Mouse (Mus musculus) neural tube, embryonic 14.5 days (tissue): ENCODE measurements at regions not wholly inside any gene's neighbourhood (a gene's known extent, or its start where the extent isn't known, plus 50 kb on each side); places are given as distances from the start of the nearest gene placed in this dataset.

Source experiments
- ATAC-seq: fragments of 200-750 bp; cut with Nextera tagmentation; 2 replicates; pipeline ENCODE4 v1.8.0; 2017; ENCODE audit warnings: low read depth, mild to moderate bottlenecking, moderate TSS enrichment, moderate library complexity
- H3K27ac ChIP-seq: fragments of 300-500 bp; sonication (generic); 2 replicates; pipeline ENCODE4 v1.5.1; 2014; ENCODE audit warnings: low read depth, mild to moderate bottlenecking, control low read depth, low read length, moderate library complexity, mixed read lengths
- H3K27me3 ChIP-seq: fragments of 300-500 bp; sonication (generic); 2 replicates; pipeline ENCODE4 v1.6.1; 2014; ENCODE audit warnings: low read length; ENCODE audit not compliant: control insufficient read depth, insufficient read depth
- H3K36me3 ChIP-seq: fragments of 300-500 bp; sonication (generic); 2 replicates; pipeline ENCODE4 v1.6.1; 2014; ENCODE audit warnings: low read length, mixed read lengths; ENCODE audit not compliant: control insufficient read depth, insufficient read depth
- H3K4me1 ChIP-seq: fragments of 300-500 bp; sonication (generic); 2 replicates; pipeline ENCODE4 v1.6.1; 2014; ENCODE audit warnings: low read length; ENCODE audit not compliant: control insufficient read depth, insufficient read depth
- H3K4me2 ChIP-seq: fragments of 300-500 bp; sonication (generic); 2 replicates; pipeline ENCODE4 v1.6.1; 2014; ENCODE audit warnings: mild to moderate bottlenecking, low read depth, low read length, control low read depth
- H3K4me3 ChIP-seq: fragments of 300-500 bp; sonication (generic); 2 replicates; pipeline ENCODE4 v1.5.1; 2014; ENCODE audit warnings: low read depth, low read length, control low read depth, mixed read lengths
- H3K9ac ChIP-seq: fragments of 300-500 bp; sonication (generic); replicated peaks from 2 replicates; pipeline ENCODE4 v1.6.1; 2014; ENCODE audit warnings: low read depth, mild to moderate bottlenecking, control low read depth, low read length, mixed read lengths
- H3K9me3 ChIP-seq: fragments of 300-500 bp; sonication (generic); 2 replicates; pipeline ENCODE4 v1.6.1; 2016; ENCODE audit warnings: low read length; ENCODE audit not compliant: control insufficient read depth
- WGBS: fragments of 180-500 bp; shearing (Covaris S2); extraction: QIAGEN DNeasy Blood & Tissue Kit; methylation state at CpG from one replicate; pipeline ENCODE4 v1.1.7; 2014; 5-methylcytosine and 5-hydroxymethylcytosine counted together

GRCm38 (mm10) chr11:40873002-40873401 is 117.9 kb upstream of the Ccng1 start:
- no peaks in the 10 kb centered on the region for H3K36me3 ChIP-seq
- 92% methylated on average over 2 of the region's 2 CpGs for WGBS
- no peak overlapping the region for H3K9ac ChIP-seq
- no peaks in the 10 kb centered on the region for H3K4me1 ChIP-seq
- H3K4me3 ChIP-seq = no peak overlapping the region
- H3K9me3 ChIP-seq = no peaks in the 10 kb centered on the region
- H3K27me3 ChIP-seq = no peaks in the 10 kb centered on the region
- no peak overlapping the region for H3K4me2 ChIP-seq
- ATAC-seq = no peak
- H3K27ac ChIP-seq = no peak overlapping the region

GRCm38 (mm10) chr11:40865694-40866093 is 110.6 kb upstream of the Ccng1 start:
- ATAC-seq = no peak
- Histone ChIP-seq H3K9ac (no peak overlapping the region), H3K27me3 (no peaks in the 10 kb centered on the region)

GRCm38 (mm10) chr11:40851361-40851760 is 96.2 kb upstream of the Ccng1 start:
- no peak for ATAC-seq
- no peaks in the 10 kb centered on the region for H3K4me1 ChIP-seq
- no peak overlapping the region for H3K27ac ChIP-seq
- H3K4me3 ChIP-seq = no peak overlapping the region
- no peaks in the 10 kb centered on the region for H3K27me3 ChIP-seq
- no peak overlapping the region for H3K9ac ChIP-seq
- H3K4me2 ChIP-seq = no peak overlapping the region
- H3K36me3 ChIP-seq = no peaks in the 10 kb centered on the region
- no peaks in the 10 kb centered on the region for H3K9me3 ChIP-seq
- 100% methylated on average over 1 of the region's 1 CpGs for WGBS

More at GRCm38 (mm10) chr11:40865694-40866093, 110.6 kb upstream of the Ccng1 start:
- Histone ChIP-seq H3K4me2 (no peak overlapping the region), H3K27ac (no peak overlapping the region), H3K9me3 (no peaks in the 10 kb centered on the region), H3K4me3 (no peak overlapping the region), H3K36me3 (no peaks in the 10 kb centered on the region), H3K4me1 (no peaks in the 10 kb centered on the region)
- WGBS = 31% methylated on average over 2 of the region's 2 CpGs

- no peak for ATAC-seq
- Histone ChIP-seq H3K4me2 (no peak overlapping the region), H3K4me3 (no peak overlapping the region), H3K9ac (no peak overlapping the region), H3K4me1 (no peaks in the 10 kb centered on the region), H3K36me3 (no peaks in the 10 kb centered on the region), H3K27me3 (no peaks in the 10 kb centered on the region), H3K9me3 (no peaks in the 10 kb centered on the region), H3K27ac (no peak overlapping the region)
- 46% methylated on average over 4 of the region's 4 CpGs for WGBS
These were observed 95.6 kb upstream of the Ccng1 start for GRCm38 (mm10) chr11:40850652-40851092.

GRCm38 (mm10) chr11:40846586-40846985 is 91.5 kb upstream of the Ccng1 start:
- Histone ChIP-seq H3K27ac (no peak overlapping the region), H3K36me3 (no peaks in the 10 kb centered on the region), H3K4me3 (no peak overlapping the region), H3K9ac (no peak overlapping the region), H3K4me1 (no peaks in the 10 kb centered on the region), H3K27me3 (no peaks in the 10 kb centered on the region), H3K9me3 (no peaks in the 10 kb centered on the region), H3K4me2 (no peak overlapping the region)
- no peak for ATAC-seq
- WGBS = 86% methylated on average over 1 of the region's 1 CpGs

- 61% methylated on average over 4 of the region's 4 CpGs for WGBS
- Histone ChIP-seq H3K4me3 (no peak overlapping the region), H3K27ac (no peak overlapping the region), H3K36me3 (no peaks in the 10 kb centered on the region), H3K4me2 (no peak overlapping the region), H3K9ac (no peak overlapping the region), H3K27me3 (no peaks in the 10 kb centered on the region), H3K4me1 (no peaks in the 10 kb centered on the region), H3K9me3 (no peaks in the 10 kb centered on the region; the same call in 1 of the 2 replicates)
- ATAC-seq = no peak
These were observed 80.3 kb upstream of the Ccng1 start for GRCm38 (mm10) chr11:40835393-40835792.
